Mouse (Mus musculus) right cerebral cortex, postnatal 14 days (tissue): ENCODE data around the gene Numbl.
"Not testable (repeated sequence)": the region's sequence is repeated elsewhere in the genome, so short reads cannot be mapped to it uniquely, and the experiment has no call there.

Experiments
- DNase-seq: peaks from one replicate; pipeline ENCODE4 v3.0.0; 2022

Gene Numbl

GRCm38 (mm10) chr7:27258205-27258899 is at the start of gene Numbl:
Numbl (plus strand) TSS chr7:27258433.
- DNase-seq, result peak; percentile 95

- DNase-seq, result no peak
These were observed 45.6 kb upstream of the Numbl start for GRCm38 (mm10) chr7:27212626-27213025.

- no peak for DNase-seq
These were observed 39.6 kb upstream of the Numbl start for GRCm38 (mm10) chr7:27218586-27218985.

- DNase-seq, result no peak
These were observed 38.3 kb upstream of the Numbl start for GRCm38 (mm10) chr7:27219937-27220336.

GRCm38 (mm10) chr7:27221939-27222338 is 36.3 kb upstream of the Numbl start:
- DNase-seq, result no peak

- DNase-seq, result no peak
These were observed 35.7 kb upstream of the Numbl start for GRCm38 (mm10) chr7:27222538-27222937.

GRCm38 (mm10) chr7:27224877-27225575 is 33.2 kb upstream of the Numbl start:
- DNase-seq, result peak; percentile 42

GRCm38 (mm10) chr7:27227276-27227675 is 31.0 kb upstream of the Numbl start:
- DNase-seq, result no peak

GRCm38 (mm10) chr7:27227676-27228075 is 30.6 kb upstream of the Numbl start:
- DNase-seq, result no peak

GRCm38 (mm10) chr7:27228281-27228821 is 29.9 kb upstream of the Numbl start, which contains the start of gene Itpkc:
Itpkc (minus strand) TSS chr7:27228661.
- DNase-seq, result peak; percentile 91

GRCm38 (mm10) chr7:27228865-27229264 is 29.4 kb upstream of the Numbl start:
- DNase-seq, result no peak

- no peak for DNase-seq
These were observed 27.5 kb upstream of the Numbl start for GRCm38 (mm10) chr7:27230781-27231180.

GRCm38 (mm10) chr7:27231693-27232331 is 26.4 kb upstream of the Numbl start:
- peak; percentile 66 for DNase-seq

GRCm38 (mm10) chr7:27232781-27233281 is 25.4 kb upstream of the Numbl start, which contains the start of gene Coq8b:
Coq8b (plus strand) TSS chr7:27233023.
- DNase-seq, result peak; percentile 87

GRCm38 (mm10) chr7:27233300-27233699 is 24.9 kb upstream of the Numbl start:
- DNase-seq, result no peak

- DNase-seq, result no peak
These were observed 22.5 kb upstream of the Numbl start for GRCm38 (mm10) chr7:27235726-27236125.

GRCm38 (mm10) chr7:27237527-27237926 is 20.7 kb upstream of the Numbl start:
- no peak for DNase-seq

- DNase-seq, result no peak
These were observed 19.7 kb upstream of the Numbl start for GRCm38 (mm10) chr7:27238568-27238967.

- DNase-seq, result no peak
These were observed 15.0 kb upstream of the Numbl start for GRCm38 (mm10) chr7:27243211-27243610.

GRCm38 (mm10) chr7:27244088-27244487 is 14.1 kb upstream of the Numbl start:
- not testable (repeated sequence) for DNase-seq

- DNase-seq, result no peak
These were observed 9.1 kb upstream of the Numbl start for GRCm38 (mm10) chr7:27249146-27249545.

GRCm38 (mm10) chr7:27249928-27250327 is 8.3 kb upstream of the Numbl start:
- DNase-seq, result no peak

- DNase-seq, result no peak
These were observed 6.3 kb upstream of the Numbl start for GRCm38 (mm10) chr7:27251946-27252345.
